Mouse (Mus musculus) liver, adult 2 months (tissue): ENCODE measurements around the gene Islr2. TPM values are rescaled to one million over a fixed set of nuclear protein-coding genes. Genes with fewer than 3 reads are reported as not detected.
"Not testable (repeated sequence)": the region's sequence is repeated elsewhere in the genome, so short reads cannot be mapped to it uniquely, and the experiment has no call there.

Experiments
- DNase-seq: peaks from one replicate; pipeline ENCODE4 v3.0.0-alpha.2; 2011; ENCODE audit warnings: low read depth, low spot score; ENCODE audit errors: extremely low read depth
- H3K27ac ChIP-seq: fragments of 200-500 bp; replicated peaks from 2 replicates; pipeline ENCODE4 v1.5.1; 2012; ENCODE audit warnings: low read depth, mild to moderate bottlenecking, control low read depth, inconsistent platforms, low read length; ENCODE audit not compliant: insufficient read depth
- H3K27me3 ChIP-seq: fragments of 200-500 bp; 2 replicates; pipeline ENCODE4 v1.6.1; 2012; ENCODE audit warnings: mild to moderate bottlenecking, moderate library complexity, low read length, inconsistent platforms; ENCODE audit not compliant: control insufficient read depth, insufficient read depth
- H3K36me3 ChIP-seq: fragments of 200-500 bp; 2 replicates; pipeline ENCODE4 v1.6.1; 2012; ENCODE audit warnings: low read length, inconsistent platforms; ENCODE audit not compliant: control insufficient read depth, insufficient read depth
- H3K4me1 ChIP-seq: fragments of 200-500 bp; 2 replicates; pipeline ENCODE4 v1.6.1; 2011; ENCODE audit warnings: low read length; ENCODE audit not compliant: control insufficient read depth, insufficient read depth
- H3K4me3 ChIP-seq: fragments of 200-500 bp; 2 replicates; pipeline ENCODE4 v1.5.1; 2011; ENCODE audit warnings: low read depth, mild to moderate bottlenecking, control low read depth, low read length, moderate library complexity; ENCODE audit not compliant: insufficient read depth
- H3K79me2 ChIP-seq: fragments of 200-500 bp; 2 replicates; pipeline ENCODE4 v1.6.1; 2012; ENCODE audit warnings: inconsistent platforms, mild to moderate bottlenecking, low read length, moderate library complexity; ENCODE audit not compliant: control insufficient read depth, insufficient read depth
- H3K9ac ChIP-seq: fragments of 200-500 bp; 2 replicates; pipeline ENCODE4 v1.6.1; 2012; ENCODE audit warnings: low read depth, mild to moderate bottlenecking, control low read depth, inconsistent platforms, low read length
- CTCF ChIP-seq: fragments of 200-500 bp; IDR thresholded peaks from 2 replicates; pipeline ENCODE4 v1.5.1; 2011; ENCODE audit warnings: low read depth, low read length, control low read depth
- POLR2A ChIP-seq: fragments of 200-500 bp; IDR thresholded peaks from 2 replicates; pipeline ENCODE4 v1.6.1; 2011; ENCODE audit warnings: low read length, control low read depth; ENCODE audit not compliant: insufficient read depth; ENCODE audit errors: extremely low read depth
- WGBS: fragments of 180-500 bp; shearing (Covaris S2); methylation state at CpG from one replicate; pipeline ENCODE4 v1.1.7; 2018; 5-methylcytosine and 5-hydroxymethylcytosine counted together
- polyA plus RNA-seq: library from polyadenylated mRNA; depleted of rRNA; stranded (reverse); fragments of >200 nt; gene quantifications from 2 replicates; pipeline ENCODE4 v1.2.3, GENCODE M21; 2012; rRNA removed
- total RNA-seq: library from RNA; depleted of rRNA; stranded (reverse); fragments of >200 nt; gene quantifications from 2 replicates; pipeline ENCODE4 v1.2.3, GENCODE M21; 2014; rRNA removed

The Islr2 gene
- total RNA-seq (0.07 TPM in 1 of 2 replicates, not detected in the other), polyA plus RNA-seq (not detected in 2 replicates)

DNA sequence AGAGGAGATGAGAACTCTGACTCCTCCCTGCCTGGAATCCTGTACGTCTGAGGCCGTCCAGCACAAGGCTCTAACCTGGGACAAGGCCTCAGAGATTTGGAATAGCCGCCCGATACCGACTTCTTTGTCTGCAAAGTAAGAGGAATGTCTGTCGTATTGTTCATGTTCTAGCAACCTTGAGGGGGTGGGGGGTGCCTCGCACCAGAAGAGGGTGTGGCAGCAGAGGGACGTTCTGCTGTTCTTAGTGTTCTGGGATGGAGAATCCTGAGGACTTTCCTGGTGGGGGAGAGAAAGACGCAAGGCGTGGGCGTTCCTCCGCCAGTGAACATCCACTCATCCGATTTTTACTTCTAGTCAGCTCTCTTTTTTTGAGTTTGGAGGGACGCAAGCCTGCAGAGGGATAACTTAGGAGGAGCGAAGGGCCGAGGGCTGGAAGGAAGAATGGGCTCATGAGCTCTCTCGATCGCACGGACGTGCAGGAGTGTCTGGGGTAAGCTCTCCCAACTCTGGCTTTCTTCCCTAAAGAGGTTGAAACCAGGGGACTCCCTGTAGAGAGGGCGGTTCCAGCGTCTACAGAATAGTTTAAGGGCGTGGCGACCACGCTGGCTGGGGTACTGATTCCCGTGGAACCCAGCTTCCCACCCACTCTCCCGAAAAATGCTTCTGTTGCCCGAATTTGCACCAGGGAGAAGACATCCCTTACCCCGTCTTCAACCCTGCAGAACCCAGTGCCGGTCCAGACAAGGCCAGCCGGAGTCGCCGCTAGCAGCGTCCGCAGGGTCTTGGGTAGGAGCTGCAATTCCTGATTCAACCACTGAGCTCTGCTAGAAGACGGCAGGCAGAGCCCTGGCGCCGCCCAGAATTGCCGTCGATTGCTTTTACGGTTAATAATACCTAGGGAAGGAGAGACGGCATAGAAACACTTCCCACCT lies at the start of gene Islr2, which contains the start of gene Islr:
Islr2 (minus strand) TSS at position 804 of the 932 bp plus-strand sequence.
Islr (minus strand) TSS at position 791 of the 932 bp plus-strand sequence.
- 5% methylated on average over 42 of the region's 42 CpGs for WGBS
- H3K27me3 ChIP-seq: peaks cover 22% of the 10 kb centered on the region; the same call in 1 of the 2 replicates
- TF ChIP-seq POLR2A: no peak
- TF ChIP-seq CTCF: peak; percentile 77
- no peaks in the 10 kb centered on the region for H3K79me2 ChIP-seq
- H3K9ac ChIP-seq: peak within 1 kb of the TSS; percentile 42; the same call in 1 of the 2 replicates
- no peaks in the 10 kb centered on the region for H3K36me3 ChIP-seq
- no peaks in the 10 kb centered on the region for H3K4me1 ChIP-seq
- peak; percentile 54 for DNase-seq
- peak within 1 kb of the TSS; percentile 27; the same call in 1 of the 2 replicates for H3K4me3 ChIP-seq
- H3K27ac ChIP-seq: no peak within 1 kb of the TSS

- not testable (repeated sequence) for H3K36me3 ChIP-seq, DNase-seq, H3K27ac ChIP-seq, H3K79me2 ChIP-seq, H3K4me1 ChIP-seq, H3K27me3 ChIP-seq
- H3K4me3 ChIP-seq: peak overlapping the region; percentile 69; the same call in 1 of the 2 replicates
- 47% methylated on average over 5 of the region's 5 CpGs for WGBS
- peak overlapping the region; percentile 70 for H3K9ac ChIP-seq
Measured at GRCm38 (mm10) chr9:58253805-58254122, 49.6 kb upstream of the Islr2 start.

DNA sequence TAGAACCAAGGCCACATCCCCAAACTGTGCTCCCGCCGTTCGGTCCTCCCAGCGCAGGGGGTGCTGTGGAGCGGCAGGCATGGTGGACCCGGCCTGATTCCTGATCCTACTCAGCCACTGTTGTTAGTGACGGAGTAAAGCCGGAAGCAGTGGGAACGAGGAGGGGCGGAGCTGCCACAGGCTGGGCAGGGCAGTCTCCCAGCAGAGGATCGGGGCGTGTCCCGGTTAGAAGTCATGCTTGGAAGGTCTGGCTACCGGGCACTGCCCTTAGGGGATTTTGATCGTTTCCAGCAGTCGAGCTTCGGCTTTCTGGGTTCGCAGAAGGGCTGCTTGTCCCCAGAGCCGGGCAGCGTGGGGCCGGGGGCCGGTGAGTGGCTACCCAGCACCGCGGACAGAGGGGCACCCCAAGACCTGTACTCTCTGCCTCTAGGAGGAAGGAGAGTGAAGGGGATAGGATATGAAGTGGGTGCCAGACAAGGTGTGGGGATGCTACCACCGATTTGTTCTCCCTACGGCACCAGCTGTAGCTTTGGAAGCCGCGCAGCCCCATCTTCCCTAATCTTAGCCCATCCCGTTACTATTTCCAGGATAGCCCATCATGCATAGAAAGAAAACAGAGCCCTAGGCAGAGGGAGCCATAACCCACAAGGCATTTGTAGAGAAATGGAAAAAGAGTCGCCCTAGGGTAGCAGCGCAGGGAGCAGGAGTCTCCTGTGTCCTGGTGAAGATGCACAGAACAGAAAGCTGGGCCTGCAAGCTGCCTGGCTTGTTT lies 49.1 kb upstream of the Islr2 start, which contains the start of gene Stoml1:
Stoml1 (plus strand) TSS at position 132 of the 772 bp plus-strand sequence.
- peak; percentile 93 for TF ChIP-seq CTCF
- 0 out of 2 replicates have a peak, but pooled peaks have one; percentile 43 for TF ChIP-seq POLR2A
- H3K4me1 ChIP-seq: peaks cover 5% of the 10 kb centered on the region; the same call in 1 of the 2 replicates
- peak; percentile 92 for DNase-seq

GRCm38 (mm10) chr9:58250730-58251129 lies 46.6 kb upstream of the Islr2 start:
- not testable (repeated sequence) for H3K4me1 ChIP-seq, H3K27ac ChIP-seq
- 98% methylated on average over 1 of the region's 1 CpGs for WGBS

More for the DNA sequence above, 49.1 kb upstream of the Islr2 start, which contains the start of gene Stoml1:
- WGBS: 1% methylated on average over 31 of the region's 31 CpGs
- H3K9ac ChIP-seq: peak within 1 kb of the TSS; percentile 70
- no peaks in the 10 kb centered on the region for H3K36me3 ChIP-seq
- no peaks in the 10 kb centered on the region; the same call in 1 of the 2 replicates for H3K79me2 ChIP-seq
- peak within 1 kb of the TSS; percentile 29 for H3K27ac ChIP-seq
- peak within 1 kb of the TSS; percentile 69 for H3K4me3 ChIP-seq
- H3K27me3 ChIP-seq: no peaks in the 10 kb centered on the region

GRCm38 (mm10) chr9:58250322-58250721 lies 46.2 kb upstream of the Islr2 start:
- peaks cover 6% of the 10 kb centered on the region; the same call in 1 of the 2 replicates for H3K36me3 ChIP-seq
- peaks cover 6% of the 10 kb centered on the region; the same call in 1 of the 2 replicates for H3K4me1 ChIP-seq
- H3K79me2 ChIP-seq: peaks cover 7% of the 10 kb centered on the region; the same call in 1 of the 2 replicates
- no peak overlapping the region for H3K4me3 ChIP-seq
- WGBS: 73% methylated on average over 8 of the region's 8 CpGs
- H3K27ac ChIP-seq: no peak overlapping the region
- no peaks in the 10 kb centered on the region for H3K27me3 ChIP-seq
- DNase-seq: no peak
- TF ChIP-seq POLR2A (no peak), CTCF (no peak)
- no peak overlapping the region for H3K9ac ChIP-seq

More at GRCm38 (mm10) chr9:58250730-58251129, 46.6 kb upstream of the Islr2 start:
- not testable (repeated sequence) for H3K36me3 ChIP-seq, H3K9ac ChIP-seq, H3K4me3 ChIP-seq, H3K79me2 ChIP-seq, DNase-seq, H3K27me3 ChIP-seq
